Mouse (Mus musculus) cerebellum, adult 9-11 months (tissue): ENCODE results near the gene Axdnd1.
A peak's percentile ranks its signal among the peaks of the same experiment; 100 is the strongest.
"Not testable (repeated sequence)": the region's sequence is repeated elsewhere in the genome, so short reads cannot be mapped to it uniquely, and the experiment has no call there.

Experiments
- DNase-seq: peaks from one replicate; pipeline ENCODE4 v3.0.0; 2022

The Axdnd1 gene

DNA sequence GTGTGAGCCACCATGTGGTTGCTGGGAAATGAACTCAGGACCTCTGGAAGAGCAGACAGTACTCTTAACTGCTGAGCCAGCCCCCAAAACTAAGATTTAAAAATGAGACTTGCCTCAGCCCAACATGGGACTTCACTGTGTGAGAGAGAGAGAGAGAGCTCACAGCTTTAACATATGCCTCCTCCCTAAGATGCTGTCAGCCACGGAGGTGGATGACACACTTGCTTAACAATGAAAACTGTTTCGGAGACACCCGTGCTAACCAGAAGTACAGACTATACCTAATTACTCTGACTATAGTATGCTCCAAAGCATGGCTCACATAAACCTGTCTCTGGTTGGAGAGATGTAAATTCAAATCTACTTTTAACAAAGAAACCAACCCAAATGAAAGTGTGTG lies 12.5 kb upstream of the Axdnd1 start:
- DNase-seq = no peak

DNA sequence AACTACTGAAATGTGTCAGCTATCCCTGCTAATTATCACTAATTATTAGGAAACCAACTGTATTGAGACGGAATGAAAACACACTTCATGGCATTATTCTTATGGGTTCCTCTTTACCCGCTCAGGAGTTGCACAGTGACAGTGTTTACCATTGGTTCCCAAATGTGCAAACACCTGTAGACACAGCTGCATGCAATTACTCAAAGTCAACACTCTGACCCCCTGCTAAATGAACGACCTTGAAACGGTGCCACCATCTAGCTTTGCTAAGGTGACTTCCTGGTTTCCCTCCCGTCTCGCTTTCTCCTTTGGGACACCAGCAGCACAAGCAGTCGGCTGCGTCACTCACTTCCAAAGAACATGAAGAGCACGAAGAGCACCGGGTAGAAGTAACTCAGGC lies 11.5 kb upstream of the Axdnd1 start:
- no peak for DNase-seq

DNA sequence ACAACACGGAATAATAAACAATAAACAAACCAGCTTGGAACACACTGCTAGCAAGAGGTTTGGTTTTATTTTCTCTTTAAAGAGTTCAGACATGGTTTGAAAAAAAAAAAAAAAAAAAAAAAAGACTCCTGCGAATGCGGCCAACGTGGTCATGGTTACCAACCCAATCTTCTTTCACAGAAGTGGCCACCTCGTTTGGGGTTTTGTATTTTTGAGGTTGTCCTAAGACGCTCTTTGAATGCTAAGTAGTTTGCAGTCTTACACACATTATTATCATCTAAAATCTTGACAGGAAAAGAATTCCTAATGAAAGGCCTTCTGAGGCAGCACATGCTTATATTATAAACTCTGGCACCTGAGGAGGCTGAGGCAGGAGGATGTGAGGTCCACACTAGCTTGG lies 7.5 kb upstream of the Axdnd1 start:
- DNase-seq = no peak

DNA sequence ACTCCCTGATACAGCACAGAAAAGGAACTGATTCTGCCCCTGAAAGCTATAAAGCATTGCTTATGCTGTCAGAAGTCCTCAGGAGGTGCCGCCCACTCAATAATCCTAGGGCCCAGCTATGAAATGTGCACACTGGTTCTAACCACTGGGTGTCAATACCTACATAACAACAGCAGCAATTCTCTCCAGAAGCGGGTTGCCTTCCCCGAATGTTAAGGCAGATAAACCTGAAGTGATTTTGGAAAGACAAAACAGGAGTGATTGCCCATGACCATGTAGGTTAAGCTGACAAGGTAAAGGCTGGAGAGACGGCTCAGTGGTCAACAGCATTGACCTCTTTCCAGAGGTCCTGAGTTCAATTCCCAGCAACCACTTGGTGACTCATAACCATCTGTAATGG lies 4.8 kb upstream of the Axdnd1 start:
- DNase-seq = no peak

DNA sequence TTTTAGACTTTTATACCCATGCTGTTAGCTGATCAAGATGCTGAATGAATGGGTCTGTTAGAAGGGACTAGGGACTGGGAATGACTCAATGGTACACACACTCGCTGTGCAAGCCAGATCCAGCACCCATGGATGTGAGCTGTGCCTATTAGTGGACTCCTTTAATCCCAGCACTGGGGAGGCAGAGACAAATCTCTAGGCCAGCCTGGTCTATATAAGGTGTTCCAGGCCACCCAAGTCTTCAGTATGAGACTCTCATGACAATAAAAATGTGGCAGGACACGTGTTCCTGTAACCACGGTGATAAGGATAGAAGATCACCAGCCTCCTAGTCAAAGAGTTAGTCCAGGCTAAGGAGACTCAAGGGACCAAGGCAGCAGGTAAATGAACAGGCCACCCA lies 3.1 kb upstream of the Axdnd1 start:
- DNase-seq = no peak

DNA sequence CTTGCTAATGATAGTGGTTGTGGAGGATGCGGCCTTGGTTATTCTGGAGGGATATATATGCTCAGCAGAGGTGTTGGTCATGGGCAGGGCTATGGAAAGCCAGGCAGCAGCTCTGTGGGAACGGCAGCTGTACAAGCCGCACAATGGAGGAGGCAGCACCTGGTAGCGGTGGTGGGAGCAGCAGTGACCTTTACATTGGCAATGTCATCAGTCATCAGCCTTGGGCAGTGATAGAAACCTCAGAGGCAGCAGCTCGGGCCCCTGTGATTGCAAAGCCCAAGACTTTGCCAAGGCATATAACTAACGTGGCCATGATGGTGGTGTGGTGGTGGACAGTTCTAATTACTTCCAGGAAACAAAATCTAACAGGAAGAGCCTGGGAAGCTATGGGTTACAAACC lies 2.5 kb upstream of the Axdnd1 start:
- no peak for DNase-seq

DNA sequence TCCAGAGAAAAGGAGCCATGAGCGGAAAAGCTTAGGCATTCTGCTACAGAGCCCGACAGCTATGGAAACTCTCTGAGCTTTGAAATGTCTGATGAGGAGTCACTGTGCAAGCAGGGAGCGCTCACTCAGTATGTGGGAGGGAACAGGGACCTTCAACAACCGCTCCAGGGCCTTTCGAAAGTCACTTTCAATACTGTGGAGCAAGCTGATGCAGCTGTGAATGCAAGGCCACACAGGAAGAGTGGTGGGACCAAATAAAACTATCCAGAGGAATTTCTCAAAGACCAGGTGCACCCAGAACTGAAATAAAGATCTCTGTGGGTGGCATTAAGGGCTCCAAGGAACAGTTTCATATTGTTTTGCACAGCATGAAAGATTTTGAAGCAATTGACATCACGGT lies 1.9 kb upstream of the Axdnd1 start:
- no peak for DNase-seq

DNA sequence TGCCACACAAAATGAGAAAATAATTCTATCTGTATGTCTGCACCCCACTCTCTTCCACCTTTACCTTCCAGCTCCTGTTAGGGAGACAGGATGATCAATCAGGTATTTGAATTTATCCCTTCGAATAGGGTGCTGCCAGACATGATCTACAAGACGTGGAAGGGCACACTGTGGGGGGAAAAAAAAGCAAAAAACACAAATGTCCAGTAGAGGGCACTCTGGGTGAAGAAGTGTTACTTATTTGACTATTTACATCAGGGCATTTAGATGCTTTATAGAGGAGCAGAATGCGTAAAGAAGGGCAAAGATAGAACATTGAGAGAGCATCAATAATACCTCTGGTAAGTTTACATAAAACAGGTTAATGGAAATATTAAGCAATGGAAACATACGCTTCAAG lies 2.8 kb downstream of the Axdnd1 start:
- no peak for DNase-seq

DNA sequence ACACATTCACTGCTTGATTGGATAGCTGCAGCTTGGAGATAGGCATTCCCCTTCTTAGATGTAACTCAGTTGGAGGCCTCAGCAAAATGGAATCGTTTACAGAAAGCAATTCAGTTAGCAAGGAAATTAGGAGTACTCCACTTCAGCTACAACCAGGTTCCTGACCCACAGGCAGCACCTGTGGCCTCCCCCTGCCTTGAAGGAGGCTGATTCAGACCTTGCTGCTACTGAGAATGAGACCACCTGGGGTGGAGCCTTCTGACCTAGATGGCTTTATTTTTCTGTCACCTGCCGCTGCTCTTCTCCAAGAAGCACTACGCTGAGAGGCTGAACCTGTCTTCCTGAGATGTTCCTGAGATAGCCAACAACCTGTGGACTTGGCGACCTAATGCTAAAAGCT lies 12.4 kb downstream of the Axdnd1 start:
- DNase-seq = no peak

DNA sequence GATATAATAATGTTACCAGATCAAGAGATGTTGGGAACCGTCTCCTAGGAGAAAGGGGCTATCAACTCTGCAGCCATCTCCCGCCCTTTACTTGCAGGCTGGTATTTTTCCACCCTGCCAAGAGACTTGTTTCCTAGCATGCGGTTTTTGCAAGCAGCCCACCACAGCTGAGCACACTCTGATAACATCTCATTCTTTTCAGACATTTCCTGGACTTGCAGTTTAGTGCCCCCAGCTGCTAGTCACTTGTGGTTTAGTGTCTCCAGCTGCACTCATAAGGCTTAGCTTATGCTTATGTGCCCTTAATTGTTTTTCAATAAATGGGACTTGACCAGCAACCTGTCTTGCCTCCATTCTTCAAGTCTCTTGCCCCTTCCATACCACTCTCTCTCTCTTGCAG lies 13.0 kb downstream of the Axdnd1 start:
- no peak for DNase-seq

DNA sequence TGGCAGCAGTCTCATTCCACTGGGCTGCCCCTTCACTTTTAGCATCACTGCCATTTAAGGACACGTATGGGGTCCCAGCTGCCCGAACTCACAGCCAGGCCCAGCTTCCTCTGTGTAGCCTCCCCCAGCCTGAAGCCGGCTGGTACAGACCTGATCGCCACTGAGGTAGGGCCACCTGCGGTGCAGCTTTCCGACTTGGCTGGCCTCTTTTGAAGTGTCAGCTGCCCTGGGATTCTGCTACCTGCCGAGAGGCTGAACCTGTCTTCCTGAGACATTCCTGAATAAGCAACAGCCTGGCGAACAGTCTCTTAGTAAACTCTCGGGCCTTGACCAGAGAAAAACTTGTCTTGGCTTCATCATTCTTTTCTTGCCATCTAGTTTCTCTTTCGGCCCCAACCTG lies 17.7 kb downstream of the Axdnd1 start:
- DNase-seq = peak; percentile 31

DNA sequence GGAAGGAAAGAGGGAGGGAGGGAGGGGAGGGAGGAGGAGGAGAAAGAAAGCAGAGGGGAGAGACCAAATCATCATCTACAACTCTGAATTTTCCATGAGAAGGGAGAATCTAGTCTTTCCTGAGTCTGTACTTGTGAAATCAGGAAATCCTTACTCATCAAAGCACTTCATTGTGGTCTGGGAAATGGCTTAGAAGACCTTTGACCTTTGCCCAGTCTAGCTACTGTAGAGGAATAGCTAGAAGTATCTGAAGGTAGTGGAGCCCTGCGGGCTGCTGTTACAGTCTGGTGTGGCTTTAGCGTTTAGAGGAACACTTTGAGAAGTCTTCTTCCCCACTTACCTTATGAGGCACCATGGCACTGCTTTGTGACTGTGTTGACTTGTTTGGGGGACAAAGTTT lies 18.5 kb downstream of the Axdnd1 start:
- DNase-seq = no peak

DNA sequence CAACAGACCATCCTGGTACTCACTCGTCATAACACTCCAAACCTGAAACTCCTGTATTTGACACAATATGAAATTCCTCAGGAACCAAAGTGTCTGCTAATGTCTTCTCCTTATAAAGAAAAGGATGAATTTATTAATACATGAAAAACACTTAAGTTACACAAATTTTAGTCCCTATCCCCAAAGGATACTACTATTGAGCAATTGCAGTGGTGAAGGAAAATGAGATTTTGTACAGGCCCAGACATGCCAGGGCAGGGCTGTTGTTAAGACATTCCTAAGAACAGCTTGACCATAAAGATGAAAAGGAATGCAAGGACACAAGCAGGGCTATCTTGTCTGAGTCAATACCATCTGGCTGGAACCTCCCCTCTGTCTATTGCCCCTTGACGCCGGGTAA lies 20.8 kb downstream of the Axdnd1 start:
- DNase-seq = not testable (repeated sequence)

DNA sequence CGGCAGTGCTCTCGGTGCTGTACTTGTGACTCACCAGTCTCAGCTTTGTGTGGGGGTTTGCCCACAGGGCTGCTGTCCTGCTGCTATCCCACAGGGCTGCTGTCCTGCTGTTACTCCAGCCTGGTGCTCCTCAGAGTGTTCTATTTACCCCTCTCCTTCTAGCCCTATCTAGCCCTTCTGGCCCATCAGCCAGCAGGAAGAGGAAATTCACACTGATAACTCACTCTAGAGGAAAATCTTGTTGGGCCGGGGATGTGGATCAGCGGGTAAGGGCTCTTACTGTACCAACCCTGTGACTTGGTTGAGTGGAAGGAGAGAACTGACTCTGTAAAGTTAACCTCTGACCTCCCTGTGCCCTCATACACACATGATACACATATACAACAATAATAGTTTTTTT lies 27.8 kb downstream of the Axdnd1 start:
- no peak for DNase-seq

DNA sequence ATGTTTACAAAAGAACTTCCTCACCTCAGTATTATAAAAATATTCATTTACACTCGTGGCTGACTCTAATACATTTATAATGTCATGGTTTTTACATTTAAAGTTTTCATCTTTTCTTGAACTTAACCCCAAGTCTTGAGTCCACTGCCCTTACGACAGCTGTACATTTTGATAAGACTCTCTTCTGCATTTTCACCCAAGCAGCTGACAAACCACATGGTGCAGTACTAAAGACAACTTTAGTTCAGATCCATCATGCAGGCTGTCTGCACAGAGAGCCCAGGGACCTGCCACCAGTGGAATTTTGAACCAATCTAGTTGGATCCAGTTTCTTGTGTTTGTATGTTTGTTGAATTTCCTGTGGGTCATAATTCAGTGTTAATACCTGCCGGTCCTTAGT lies 34.1 kb downstream of the Axdnd1 start:
- no peak for DNase-seq

DNA sequence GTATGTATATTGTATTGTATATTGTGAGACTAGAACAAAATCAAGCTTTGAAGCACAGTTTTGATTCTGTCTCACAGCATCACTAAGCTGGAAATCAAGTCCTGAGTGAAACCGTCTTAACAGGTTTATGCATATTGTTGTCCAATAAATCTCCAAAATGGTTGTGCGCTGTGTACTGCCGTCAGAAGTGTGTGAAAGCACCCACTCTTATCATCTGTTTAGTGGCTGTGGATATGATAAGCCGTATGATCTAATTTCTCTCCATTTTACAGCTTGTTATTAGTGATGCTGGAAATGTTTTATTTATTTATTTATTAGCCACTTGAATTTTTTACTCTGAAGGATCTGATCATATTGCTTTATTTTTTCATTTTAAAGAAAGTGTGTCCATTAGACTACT lies 34.7 kb downstream of the Axdnd1 start:
- DNase-seq = no peak

DNA sequence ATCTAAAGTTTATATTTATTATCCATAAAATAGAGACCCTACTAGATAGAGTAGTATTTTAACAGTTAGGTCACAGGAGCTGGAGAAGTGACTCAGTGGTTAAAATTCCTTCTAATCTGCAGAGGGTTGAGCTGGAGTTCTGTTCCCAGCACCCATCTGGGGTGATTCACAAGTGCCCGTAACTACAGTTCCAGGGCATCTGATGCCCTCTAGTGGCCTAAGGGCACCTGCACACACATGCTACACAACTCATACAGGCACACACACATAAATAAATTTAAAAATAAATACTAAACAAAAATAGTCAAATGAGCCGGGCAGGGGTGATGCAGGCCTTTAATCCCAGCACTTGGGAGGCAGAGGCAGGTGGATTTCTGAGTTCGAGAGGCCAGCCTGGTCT lies 39.7 kb downstream of the Axdnd1 start:
- no peak for DNase-seq

DNA sequence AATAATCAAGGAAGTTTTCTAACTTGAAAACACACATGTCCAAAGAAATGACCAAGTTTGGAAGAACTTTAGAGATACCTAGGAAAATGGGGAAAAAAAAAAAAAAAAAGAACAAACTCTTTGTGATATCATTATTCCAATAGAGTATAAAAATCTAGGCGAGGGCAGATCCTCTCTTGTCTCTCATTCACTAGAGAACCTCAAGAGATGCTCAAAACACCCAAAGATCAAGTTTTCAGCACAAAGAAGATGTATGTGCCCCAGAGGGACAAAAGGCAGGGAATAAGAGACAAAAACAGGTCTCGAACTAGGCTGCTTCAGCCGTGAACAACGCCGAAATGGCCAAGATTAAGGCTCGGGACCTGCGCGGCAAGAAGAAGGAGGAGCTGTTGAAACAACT lies 55.2 kb downstream of the Axdnd1 start, which contains the start of gene Gm2000:
TSS of gene Gm2000 (plus strand) at position 301 of the 400 bp plus-strand sequence.
- no peak for DNase-seq

DNA sequence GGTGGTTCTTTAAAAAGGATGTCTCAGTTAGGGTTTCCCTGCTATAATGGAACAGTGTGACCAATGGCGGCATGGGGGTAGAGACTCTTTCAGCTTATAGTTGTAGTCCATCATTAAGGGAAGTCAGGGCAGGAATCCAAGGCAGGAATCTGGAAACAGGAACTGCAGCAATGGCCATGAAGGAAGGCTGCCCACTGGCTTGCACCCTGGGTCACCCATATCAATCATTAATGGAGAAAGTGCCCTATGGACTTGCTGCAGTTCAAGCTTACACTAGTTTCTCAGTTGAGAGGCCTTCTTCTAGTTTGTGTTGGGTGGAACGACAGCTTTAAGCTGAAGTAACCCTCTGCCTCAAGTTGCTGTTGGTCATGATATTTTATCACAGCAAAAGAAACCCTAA lies 68.5 kb downstream of the Axdnd1 start:
- no peak for DNase-seq

DNA sequence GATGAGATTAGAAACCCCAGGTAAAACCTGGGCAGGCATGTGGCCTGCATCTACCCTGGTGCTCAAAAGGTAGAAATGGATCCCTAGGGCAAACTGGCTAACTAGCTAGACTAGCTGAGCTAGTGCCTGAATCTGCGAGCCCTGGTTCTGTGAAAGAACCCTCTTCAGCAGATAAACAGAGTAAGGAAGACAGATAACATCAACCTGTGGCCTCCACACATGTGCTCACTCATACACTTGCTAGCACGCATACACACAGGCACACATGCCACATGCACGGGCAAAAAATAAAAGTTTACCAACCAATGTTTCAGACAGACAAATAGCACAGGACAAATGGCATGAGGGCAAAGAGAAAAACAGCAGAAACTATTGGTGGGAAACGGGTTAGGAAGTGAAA lies 70.5 kb downstream of the Axdnd1 start:
- DNase-seq = no peak

DNA sequence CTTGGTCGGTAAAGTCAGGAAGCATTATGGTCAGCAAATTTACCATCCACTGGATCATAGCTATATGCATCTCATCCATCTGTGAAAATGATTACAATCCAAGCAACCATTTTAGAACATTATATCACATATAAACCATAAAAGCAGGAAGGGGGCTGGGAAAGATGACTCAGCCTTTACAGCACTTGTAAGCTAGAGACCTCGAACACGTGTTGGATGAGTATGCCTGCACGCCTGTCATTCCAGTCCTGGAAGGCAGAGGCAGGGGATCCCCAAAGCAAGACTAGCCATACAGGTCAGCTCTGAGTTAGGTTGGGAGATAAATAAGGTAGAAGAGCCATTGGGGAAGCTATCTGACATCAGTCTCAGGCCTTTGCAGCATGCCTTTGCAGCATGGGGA lies 71.9 kb downstream of the Axdnd1 start:
- no peak for DNase-seq

DNA sequence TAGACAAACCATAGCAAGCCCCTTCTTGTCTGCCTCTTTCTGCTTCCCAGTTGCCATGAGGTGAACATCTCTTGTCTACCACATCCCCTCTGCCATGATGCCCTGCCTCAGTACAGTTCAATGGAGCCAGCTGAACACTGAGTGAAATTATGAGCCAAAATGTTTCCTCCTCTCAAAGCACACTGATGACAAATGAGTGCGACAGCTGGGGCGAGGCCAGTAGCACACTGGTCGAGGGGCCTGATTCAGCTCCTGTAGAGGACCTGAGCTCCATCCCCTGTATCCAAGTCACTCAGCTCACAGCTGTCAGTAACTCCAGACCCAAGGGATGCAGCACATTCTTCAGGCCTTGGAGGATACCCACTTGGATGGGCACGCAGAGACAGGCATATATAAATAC lies 75.3 kb downstream of the Axdnd1 start:
- no peak for DNase-seq

DNA sequence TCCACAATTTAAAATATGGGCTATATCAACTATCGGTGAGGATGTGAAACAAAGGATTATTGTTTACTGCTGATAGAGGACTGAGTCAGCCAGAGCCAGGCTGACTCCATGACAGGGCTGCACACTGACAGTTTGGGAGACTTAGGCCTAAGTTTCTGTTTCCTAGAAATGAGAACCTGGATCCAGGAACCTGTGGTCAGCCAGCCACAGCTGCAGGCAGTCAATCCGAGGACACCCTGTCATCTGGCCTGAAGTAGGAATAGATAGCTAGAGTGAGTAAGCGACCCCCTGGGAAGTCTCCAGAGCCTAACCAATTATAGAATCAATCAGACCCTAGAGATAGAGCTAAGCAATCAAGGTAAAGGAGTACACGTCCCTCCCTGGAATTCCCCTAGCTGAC lies 76.5 kb downstream of the Axdnd1 start:
- DNase-seq = no peak

DNA sequence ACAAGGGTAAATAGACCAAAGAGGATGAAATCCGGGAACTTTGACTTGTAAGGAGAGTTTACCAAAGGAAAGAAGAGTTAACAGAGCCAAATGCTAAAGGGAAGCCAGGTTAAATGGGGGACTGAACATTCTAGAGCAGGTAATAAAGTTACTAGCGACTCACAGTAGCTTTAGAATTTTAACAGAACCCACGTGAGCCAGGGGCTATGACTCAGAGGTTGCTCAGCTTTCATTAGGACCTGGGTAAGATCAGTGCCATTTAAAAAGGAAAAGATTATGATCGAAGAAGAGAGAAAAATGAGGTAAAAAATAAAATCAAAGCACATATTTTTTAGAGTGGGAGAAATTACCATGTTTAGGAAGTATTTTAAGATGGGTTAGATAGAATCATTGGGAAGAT lies 80.1 kb downstream of the Axdnd1 start:
- DNase-seq = no peak

DNA sequence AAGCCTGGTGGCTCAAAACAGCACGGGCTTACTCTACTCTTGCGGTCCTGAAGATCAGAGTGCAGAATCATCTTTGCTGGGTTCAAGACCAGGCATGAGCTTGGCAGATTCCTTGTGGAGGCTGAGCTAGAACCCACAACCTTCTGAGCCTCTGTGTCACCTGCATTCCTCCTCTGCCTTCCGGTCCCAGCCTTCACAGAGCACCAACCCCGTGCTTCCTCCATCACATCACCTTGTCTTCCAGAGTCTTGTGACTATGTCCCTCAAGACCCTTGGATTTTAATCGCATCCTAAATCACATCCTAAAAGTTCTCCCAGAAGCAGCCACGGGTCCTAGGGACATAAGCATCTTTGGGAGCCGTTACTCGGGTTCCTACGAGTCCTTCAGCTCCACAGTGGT lies 97.8 kb downstream of the Axdnd1 start:
- no peak for DNase-seq

DNA sequence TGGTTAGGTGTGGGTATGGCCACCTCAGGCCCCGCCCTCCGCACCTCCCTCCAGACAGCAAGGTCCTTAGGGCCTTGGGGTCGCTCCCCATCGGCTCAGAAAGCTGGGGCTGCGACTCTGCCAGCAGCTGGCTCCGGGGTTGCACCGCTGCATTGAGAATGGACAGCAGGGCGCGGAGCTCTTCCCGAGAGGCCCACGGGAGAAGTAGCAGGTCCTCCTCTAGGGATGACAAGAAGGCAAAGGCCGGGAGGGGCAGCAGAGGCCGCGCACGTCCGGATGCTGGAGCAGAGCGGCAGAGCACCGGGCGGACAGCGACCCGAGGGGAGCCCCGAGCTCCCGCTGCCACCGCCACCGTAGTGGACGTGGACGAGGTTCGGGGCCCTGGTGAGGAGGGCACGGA lies 110.3 kb downstream of the Axdnd1 start, which contains the start of gene Nphs2:
TSS of gene Nphs2 (plus strand) at position 98 of the 400 bp plus-strand sequence.
- DNase-seq = no peak
